Mouse (Mus musculus) retina, postnatal 1 day (tissue): ENCODE results near the gene Abcc4.
"Not testable (repeated sequence)": the region's sequence is repeated elsewhere in the genome, so short reads cannot be mapped to it uniquely, and the experiment has no call there.

ENCODE experiments used
- DNase-seq: peaks from one replicate; pipeline ENCODE4 v3.0.0-alpha.2; 2012

Abcc4 gene

DNA sequence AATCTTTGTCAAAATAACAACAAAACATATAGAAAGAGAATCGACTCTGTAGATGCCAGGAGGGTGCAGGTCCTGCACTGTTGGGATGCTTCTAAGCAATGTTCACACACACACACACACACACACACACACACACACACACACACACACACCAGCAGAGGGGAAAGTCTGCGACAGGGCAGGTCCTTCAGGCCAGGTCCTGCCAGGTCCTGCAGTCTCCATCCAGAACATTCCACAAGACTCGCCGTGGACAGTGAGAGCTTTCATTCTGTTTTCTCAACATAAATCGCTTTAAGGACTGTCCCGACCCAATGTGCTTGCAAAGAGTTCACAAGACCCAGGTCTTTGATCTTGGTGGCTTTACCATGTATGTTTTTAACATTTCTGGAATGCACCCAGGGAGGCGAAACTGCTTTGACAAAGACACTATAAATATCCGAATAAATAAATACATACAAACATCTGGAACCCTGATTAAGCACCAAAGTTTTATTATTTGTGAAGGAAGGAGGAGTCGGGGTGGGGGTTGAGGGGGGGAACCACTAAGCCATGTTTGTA lies 133.3 kb downstream of the Abcc4 start:
- DNase-seq: no peak

DNA sequence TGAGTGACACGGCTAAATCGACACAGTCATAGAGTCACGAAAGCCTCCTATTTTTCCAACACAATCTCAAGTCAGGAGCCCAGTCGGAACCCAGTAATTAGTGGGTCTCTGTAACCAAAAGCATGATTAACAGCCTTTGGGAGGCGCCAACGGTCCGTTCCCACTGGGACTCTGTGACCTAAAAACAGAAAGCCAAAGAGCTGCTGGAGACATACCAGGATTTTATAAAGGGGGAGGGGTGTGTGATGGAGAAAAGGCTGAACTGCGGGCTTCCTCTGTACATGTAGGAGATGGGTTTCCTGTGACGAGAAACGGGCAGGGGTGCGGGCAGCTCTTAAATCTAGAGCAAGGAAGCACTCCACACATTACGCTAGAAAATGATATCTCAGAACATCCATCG lies 136.4 kb downstream of the Abcc4 start:
- peak; percentile 33 for DNase-seq

- no peak for DNase-seq
Observed at GRCm38 (mm10) chr14:118568116-118568673, 137.8 kb downstream of the Abcc4 start.

GRCm38 (mm10) chr14:118566809-118567208 lies 139.2 kb downstream of the Abcc4 start:
- DNase-seq: no peak

GRCm38 (mm10) chr14:118566214-118566688 lies 139.8 kb downstream of the Abcc4 start:
- peak; percentile 83 for DNase-seq

GRCm38 (mm10) chr14:118565696-118566095 lies 140.3 kb downstream of the Abcc4 start:
- DNase-seq: no peak

DNA sequence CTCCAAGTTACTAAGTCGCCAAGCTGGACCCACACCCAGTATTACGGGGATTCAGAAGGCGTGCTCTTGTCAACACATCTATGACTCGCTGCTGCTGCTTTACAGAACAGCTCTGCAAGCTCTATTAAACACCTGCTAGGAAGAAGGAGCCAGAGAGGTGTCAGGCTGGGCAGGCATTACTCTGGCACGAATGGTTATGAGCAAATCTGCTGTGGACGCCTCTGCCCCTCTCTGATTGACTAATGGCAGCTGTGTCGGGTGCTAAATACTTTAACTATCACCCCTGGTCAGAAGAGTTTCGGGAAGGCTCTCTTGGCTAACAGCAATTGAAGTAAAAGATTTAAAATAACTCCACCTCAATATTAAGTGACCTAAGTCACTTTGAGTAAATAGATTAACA lies 142.4 kb downstream of the Abcc4 start:
- DNase-seq: no peak

- DNase-seq: no peak
Observed at GRCm38 (mm10) chr14:118552901-118553475, 153.0 kb downstream of the Abcc4 start.

- DNase-seq: no peak
Observed at GRCm38 (mm10) chr14:118552390-118552789, 153.6 kb downstream of the Abcc4 start.

- peak; percentile 62 for DNase-seq
Observed at GRCm38 (mm10) chr14:118551725-118552285, 154.2 kb downstream of the Abcc4 start.

- no peak for DNase-seq
Observed at GRCm38 (mm10) chr14:118551061-118551724, 154.8 kb downstream of the Abcc4 start.

GRCm38 (mm10) chr14:118544493-118544892 lies 161.5 kb downstream of the Abcc4 start:
- DNase-seq: no peak

GRCm38 (mm10) chr14:118542947-118543346 lies 163.1 kb downstream of the Abcc4 start:
- DNase-seq: no peak

- no peak for DNase-seq
Observed at GRCm38 (mm10) chr14:118531539-118531938, 174.5 kb downstream of the Abcc4 start.

DNA sequence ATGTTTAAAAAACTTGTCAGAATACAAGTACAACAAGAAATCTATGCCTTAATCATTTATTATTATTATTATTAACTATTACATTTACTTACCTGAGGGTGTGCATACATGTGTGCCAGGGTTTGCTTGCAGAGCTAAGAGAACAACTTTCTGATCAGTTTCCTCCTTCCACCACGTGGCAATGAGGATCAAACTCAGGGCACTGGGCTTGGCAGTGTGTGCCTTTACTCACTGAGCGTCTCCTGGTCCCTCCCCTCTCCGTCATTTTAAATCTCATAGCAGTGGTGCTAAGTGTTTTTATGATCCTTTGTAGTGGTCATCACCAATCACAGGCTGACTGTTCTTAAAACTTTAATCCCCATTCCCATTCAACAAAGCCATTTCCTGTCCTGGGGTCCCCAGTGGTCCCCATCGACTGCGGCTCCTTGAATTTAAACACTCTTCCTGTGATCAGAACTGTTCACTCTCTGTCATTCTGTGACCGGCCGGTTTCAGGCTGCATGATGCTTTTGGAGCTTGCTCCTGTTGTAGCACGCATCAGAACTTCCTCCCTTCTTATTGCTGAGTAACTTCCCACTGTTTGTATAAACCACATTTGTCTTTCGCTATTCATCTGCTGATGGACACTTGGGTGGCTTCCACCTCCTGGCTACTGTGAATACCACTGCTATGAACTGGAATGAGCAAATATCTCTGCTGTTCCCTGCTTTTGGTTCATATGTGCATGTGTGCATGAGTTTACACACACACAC lies 191.6 kb downstream of the Abcc4 start:
- DNase-seq: no peak

- not testable (repeated sequence) for DNase-seq
Observed at GRCm38 (mm10) chr14:118511715-118512114, 194.3 kb downstream of the Abcc4 start.

DNA sequence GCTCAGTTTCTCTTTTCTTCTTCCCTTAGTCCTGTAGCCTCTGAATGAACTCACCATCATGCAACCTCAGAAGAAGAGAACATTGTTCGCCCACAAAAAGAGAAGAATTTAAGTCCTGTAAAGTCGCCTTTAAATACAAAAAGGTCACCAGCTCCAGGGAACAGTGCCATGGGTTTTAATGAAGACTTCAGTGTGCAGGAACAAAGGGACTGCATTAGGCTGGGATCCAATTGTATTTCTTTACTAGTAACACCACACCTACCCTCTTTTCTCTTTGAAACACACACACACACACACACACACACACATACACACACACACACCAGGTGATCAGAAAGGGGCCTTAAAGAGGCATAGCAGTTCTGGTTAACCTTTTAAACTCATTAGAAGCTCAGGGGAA lies 195.2 kb downstream of the Abcc4 start:
- no peak for DNase-seq

DNA sequence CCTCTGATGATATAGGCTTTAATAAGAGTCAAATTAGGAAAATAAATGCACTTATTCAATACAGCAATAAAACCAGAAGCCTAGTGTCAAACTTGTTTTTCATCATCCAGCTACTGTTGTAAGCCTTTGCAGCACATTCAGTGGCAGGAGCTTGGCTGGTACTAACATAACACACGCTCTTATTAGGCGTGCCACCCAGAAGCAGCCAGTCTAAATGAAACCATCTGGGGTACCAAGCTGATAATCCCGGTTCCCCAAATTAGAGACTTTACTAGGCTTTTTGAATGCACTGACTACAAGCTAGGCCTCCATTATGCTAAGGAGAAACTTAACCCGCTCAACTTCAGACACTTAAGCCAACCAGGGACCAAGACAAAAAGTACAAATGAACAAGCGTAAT lies 195.8 kb downstream of the Abcc4 start:
- peak; percentile 73 for DNase-seq

DNA sequence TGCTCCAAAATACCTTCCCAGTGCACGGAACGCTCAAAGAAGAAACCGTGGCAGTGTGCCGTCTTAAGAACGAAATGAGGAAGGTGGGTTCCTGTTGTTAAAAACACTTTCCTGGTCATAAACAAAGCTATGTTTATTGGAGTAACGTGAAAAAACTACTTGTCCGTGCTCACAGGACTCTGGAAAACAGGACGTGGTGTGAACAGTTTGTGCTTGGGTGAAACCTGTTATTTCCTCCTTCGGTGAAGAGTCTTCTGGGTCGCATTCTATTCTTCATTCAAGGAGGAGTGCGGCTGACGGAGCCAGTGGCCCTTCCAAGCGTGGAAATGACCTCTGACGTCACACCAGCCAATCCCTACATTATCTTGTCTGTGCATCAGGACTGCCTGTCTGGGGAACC lies 198.2 kb downstream of the Abcc4 start:
- DNase-seq: no peak

DNA sequence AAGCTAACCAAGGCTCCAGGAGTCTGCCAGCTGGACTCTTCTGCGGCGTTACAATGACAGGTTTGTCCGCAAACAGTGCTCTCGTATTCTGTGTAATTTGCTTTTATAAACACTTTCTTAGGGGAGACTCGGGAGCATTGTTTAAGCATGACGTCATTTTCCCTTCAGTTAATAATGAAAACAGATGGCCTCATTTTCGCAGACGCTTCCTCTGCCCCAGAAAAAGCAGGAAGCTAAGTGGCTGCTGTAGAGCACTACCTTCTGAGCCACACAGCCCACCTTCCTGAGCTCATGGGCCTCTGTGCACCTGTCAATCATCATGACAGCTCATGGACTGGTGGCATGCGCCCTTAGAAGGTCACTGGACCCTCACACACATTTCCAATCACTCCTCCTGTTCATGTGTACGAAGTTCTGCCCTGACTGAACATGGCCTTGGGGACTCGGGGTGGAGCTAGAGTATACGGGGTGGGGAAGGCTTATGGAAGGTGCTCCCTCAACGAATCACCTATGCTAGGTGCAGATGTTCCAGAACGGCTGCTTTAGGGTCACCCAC lies 199.3 kb downstream of the Abcc4 start:
- peak; percentile 90 for DNase-seq

DNA sequence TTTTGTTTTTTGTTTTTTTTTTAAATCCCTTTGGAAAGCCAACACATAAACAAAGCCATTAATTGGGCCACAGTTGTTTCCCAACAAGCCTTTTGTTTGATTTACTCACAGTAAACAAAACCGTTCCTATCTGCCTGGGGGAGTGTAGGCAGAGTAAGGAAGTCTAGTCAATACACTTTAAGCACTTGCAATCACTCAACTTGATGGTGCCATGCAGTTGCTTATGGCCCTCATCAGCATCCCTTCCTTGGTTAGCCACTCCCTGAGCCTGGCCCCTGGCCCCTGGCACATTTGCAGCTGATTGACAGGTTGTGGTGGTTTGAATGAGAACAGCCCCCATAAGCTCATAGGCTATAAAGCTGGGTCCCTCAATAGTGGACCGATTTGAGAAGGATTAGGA lies 209.3 kb downstream of the Abcc4 start:
- DNase-seq: peak; percentile 70

DNA sequence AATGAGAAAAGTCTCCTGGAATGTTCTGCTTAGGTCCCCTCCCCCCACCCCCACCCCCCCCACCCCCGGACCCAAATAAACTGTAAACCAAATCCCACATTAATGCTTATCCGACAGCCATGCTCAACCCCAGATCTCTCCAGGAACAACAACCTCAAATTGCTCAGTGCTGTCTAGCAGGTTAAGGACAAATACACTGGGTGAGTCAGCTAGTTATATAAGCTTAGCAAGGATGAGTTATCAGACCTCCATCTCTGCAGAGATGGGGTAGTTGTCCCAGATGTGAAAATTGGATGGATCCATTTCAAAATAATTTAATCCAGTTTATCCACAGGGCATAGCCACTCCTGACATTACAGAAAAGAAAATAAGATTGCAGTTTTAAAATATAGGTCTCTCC lies 210.6 kb downstream of the Abcc4 start:
- DNase-seq: no peak

- peak; percentile 59 for DNase-seq
Observed at GRCm38 (mm10) chr14:118491708-118492107, 214.3 kb downstream of the Abcc4 start.
